Mouse (Mus musculus) forebrain, postnatal 0 days (tissue): ENCODE data around the gene Fnbp1l. TPM values are rescaled to one million over a fixed set of nuclear protein-coding genes. Genes with fewer than 3 reads are reported as not detected.

Source experiments
- ATAC-seq: fragments of 200-750 bp; cut with Nextera tagmentation; 2 replicates; pipeline ENCODE4 v1.8.0; 2017; ENCODE audit warnings: mild to moderate bottlenecking, moderate library complexity
- DNase-seq: peaks from one replicate; pipeline ENCODE4 v3.0.0-alpha.2; 2015
- H3K27ac ChIP-seq: fragments of 300-500 bp; sonication (generic); 2 replicates; pipeline ENCODE4 v1.5.1; 2014; ENCODE audit warnings: low read depth, mild to moderate bottlenecking, antibody characterized with exemption, low read length, moderate library complexity, mixed read lengths
- H3K27me3 ChIP-seq: fragments of 300-500 bp; sonication (generic); 2 replicates; pipeline ENCODE4 v1.6.1; 2014; ENCODE audit warnings: mild to moderate bottlenecking, low read length, mixed read lengths; ENCODE audit not compliant: insufficient read depth
- H3K36me3 ChIP-seq: fragments of 300-500 bp; sonication (generic); 2 replicates; pipeline ENCODE4 v1.6.1; 2014; ENCODE audit warnings: mild to moderate bottlenecking, moderate library complexity; ENCODE audit not compliant: insufficient read depth
- H3K4me1 ChIP-seq: fragments of 300-500 bp; sonication (generic); 2 replicates; pipeline ENCODE4 v1.6.1; 2014; ENCODE audit warnings: antibody characterized with exemption; ENCODE audit not compliant: insufficient read depth
- H3K4me2 ChIP-seq: fragments of 300-500 bp; sonication (generic); 2 replicates; pipeline ENCODE4 v1.6.1; 2014; ENCODE audit warnings: low read depth, mild to moderate bottlenecking, moderate library complexity
- H3K4me3 ChIP-seq: fragments of 300-500 bp; sonication (generic); 2 replicates; pipeline ENCODE4 v1.5.1; 2014; ENCODE audit warnings: low read depth, low read length, mixed read lengths
- H3K9ac ChIP-seq: fragments of 300-500 bp; sonication (generic); 2 replicates; pipeline ENCODE4 v1.6.1; 2014; ENCODE audit warnings: mild to moderate bottlenecking
- H3K9me3 ChIP-seq: fragments of 300-500 bp; sonication (generic); 2 replicates; pipeline ENCODE4 v1.6.1; 2016; ENCODE audit warnings: low read length
- CTCF ChIP-seq: sonication (generic); IDR thresholded peaks from 2 replicates; pipeline ENCODE4 v1.5.1; 2016; ENCODE audit warnings: antibody characterized with exemption, control low read depth, low read depth
- WGBS: fragments of 180-500 bp; shearing (Covaris S2); extraction: QIAGEN DNeasy Blood & Tissue Kit; methylation state at CpG from one replicate; pipeline ENCODE4 v1.1.7; 2014; 5-methylcytosine and 5-hydroxymethylcytosine counted together
- polyA plus RNA-seq: library from polyadenylated mRNA; unstranded; fragments of >200 nt; fragmentation: Nextera tagmentation; extraction: Ambion mirVana; gene quantifications from 2 replicates; pipeline ENCODE4 v1.2.1, GENCODE M21; 2015
- total RNA-seq: library from RNA; depleted of rRNA; stranded (reverse); fragments of >200 nt; gene quantifications from 2 replicates; pipeline ENCODE4 v1.2.3, GENCODE M21; 2014

Fnbp1l gene
- total and polyA plus RNA-seq, 2 experiments from 2014 or later: 203 to 220 TPM

- Histone ChIP-seq H3K27ac (no peak overlapping the region), H3K4me2 (no peak overlapping the region), H3K36me3 (0 out of 2 replicates have a peak, but pooled peaks cover 3% of the 10 kb centered on the region), H3K9ac (no peak overlapping the region), H3K4me3 (no peak overlapping the region), H3K4me1 (no peaks in the 10 kb centered on the region), H3K27me3 (no peaks in the 10 kb centered on the region), H3K9me3 (no peaks in the 10 kb centered on the region)
- no peak for TF ChIP-seq CTCF
- DNase-seq (no peak), ATAC-seq (no peak)
- WGBS: 82% methylated on average over 10 of the region's 10 CpGs
Measured at GRCm38 (mm10) chr3:122606105-122606801, 13.3 kb downstream of the Fnbp1l start.

GRCm38 (mm10) chr3:122603229-122603628 lies 16.3 kb downstream of the Fnbp1l start:
- no peak overlapping the region for H3K4me2 ChIP-seq
- 77% methylated on average over 4 of the region's 4 CpGs for WGBS

GRCm38 (mm10) chr3:122602370-122602769 lies 17.1 kb downstream of the Fnbp1l start:
- no peaks in the 10 kb centered on the region for H3K36me3 ChIP-seq
- H3K4me2 ChIP-seq: no peak overlapping the region
- no peak for TF ChIP-seq CTCF
- no peaks in the 10 kb centered on the region for H3K9me3 ChIP-seq
- H3K27ac ChIP-seq: no peak overlapping the region
- no peaks in the 10 kb centered on the region for H3K27me3 ChIP-seq
- no peaks in the 10 kb centered on the region for H3K4me1 ChIP-seq
- 80% methylated on average over 1 of the region's 1 CpGs for WGBS
- no peak overlapping the region for H3K9ac ChIP-seq
- DNase-seq: no peak
- no peak overlapping the region for H3K4me3 ChIP-seq
- no peak for ATAC-seq

More at GRCm38 (mm10) chr3:122603229-122603628, 16.3 kb downstream of the Fnbp1l start:
- no peak for TF ChIP-seq CTCF
- Histone ChIP-seq H3K36me3 (no peaks in the 10 kb centered on the region), H3K4me3 (no peak overlapping the region), H3K9me3 (no peaks in the 10 kb centered on the region), H3K4me1 (no peaks in the 10 kb centered on the region), H3K27me3 (no peaks in the 10 kb centered on the region), H3K9ac (no peak overlapping the region), H3K27ac (no peak overlapping the region)
- DNase-seq (no peak), ATAC-seq (no peak)

DNA sequence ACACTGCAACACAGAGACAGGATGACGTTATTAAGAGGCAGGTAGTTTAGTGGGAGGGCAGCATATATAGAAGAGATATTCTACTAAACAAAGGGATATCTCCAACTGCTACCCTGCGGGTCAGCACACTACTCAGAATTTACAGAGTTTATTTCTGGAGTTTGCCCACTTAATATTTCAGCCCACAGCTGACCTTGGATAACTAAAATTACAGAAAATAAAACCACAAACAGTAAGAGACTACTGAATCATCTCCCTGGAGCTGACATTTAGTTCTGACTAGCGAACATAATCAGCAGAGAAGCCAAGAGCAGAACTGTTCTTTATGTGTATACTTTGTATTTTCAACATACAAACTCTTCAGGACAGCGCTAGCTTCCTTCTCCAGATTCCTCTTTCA lies 20.2 kb downstream of the Fnbp1l start:
- H3K4me1 ChIP-seq: no peaks in the 10 kb centered on the region
- no peaks in the 10 kb centered on the region for H3K27me3 ChIP-seq
- H3K4me3 ChIP-seq: no peak overlapping the region
- H3K27ac ChIP-seq: no peak overlapping the region
- WGBS: 82% methylated on average over 4 of the region's 4 CpGs
- no peak overlapping the region for H3K4me2 ChIP-seq
- no peak for ATAC-seq
- DNase-seq: no peak
- no peak for TF ChIP-seq CTCF
- H3K36me3 ChIP-seq: no peaks in the 10 kb centered on the region
- no peak overlapping the region for H3K9ac ChIP-seq
- no peaks in the 10 kb centered on the region for H3K9me3 ChIP-seq

- Histone ChIP-seq H3K9ac (no peak overlapping the region), H3K27me3 (no peaks in the 10 kb centered on the region), H3K4me2 (no peak overlapping the region), H3K4me3 (no peak overlapping the region), H3K36me3 (peaks cover 3% of the 10 kb centered on the region; the same call in 1 of the 2 replicates), H3K27ac (no peak overlapping the region), H3K4me1 (no peaks in the 10 kb centered on the region), H3K9me3 (no peaks in the 10 kb centered on the region)
- 90% methylated on average over 5 of the region's 5 CpGs for WGBS
- ATAC-seq (no peak), DNase-seq (no peak)
- no peak for TF ChIP-seq CTCF
Measured at GRCm38 (mm10) chr3:122590804-122591203, 28.7 kb downstream of the Fnbp1l start.

GRCm38 (mm10) chr3:122590346-122590745 lies 29.2 kb downstream of the Fnbp1l start:
- whole genome bisulfite sequencing: 54% methylated on average over 4 of the region's 4 CpGs
- ATAC-seq: no peak
- no peak for TF ChIP-seq CTCF

DNA sequence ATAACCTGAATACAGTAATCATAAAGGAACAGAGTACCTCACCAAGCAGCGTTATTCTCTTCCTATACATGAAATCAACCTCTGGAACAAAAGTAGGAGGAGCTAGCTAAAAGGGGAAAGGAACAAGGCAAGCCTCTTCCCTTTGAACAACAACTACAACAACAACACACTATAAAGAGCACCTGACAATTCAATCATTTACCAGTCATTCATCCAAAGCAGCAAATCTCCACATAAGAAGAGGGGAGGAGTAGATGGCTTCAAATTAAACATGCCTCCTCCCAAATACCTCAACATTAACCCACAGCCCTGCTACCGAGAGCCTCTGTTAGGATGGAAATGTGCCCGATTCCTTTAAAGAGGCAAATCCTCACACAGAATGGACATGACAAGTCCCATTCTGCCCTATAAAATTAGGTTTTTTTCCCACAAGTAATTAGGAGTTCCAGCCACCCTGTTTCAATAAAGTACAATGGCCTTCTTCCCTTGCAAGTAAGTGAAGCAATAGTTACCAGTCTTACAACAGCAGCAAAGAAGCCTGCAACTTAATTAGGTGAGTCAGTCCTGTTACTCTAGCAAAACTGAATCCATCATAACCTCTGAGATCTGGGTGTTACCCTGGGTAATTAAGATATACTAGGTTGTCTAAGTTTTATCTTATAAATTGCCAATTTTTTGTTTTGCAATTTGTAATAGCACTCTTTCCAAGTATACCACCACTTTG lies 32.4 kb downstream of the Fnbp1l start:
- ATAC-seq (no peak), DNase-seq (no peak)
- no peak for TF ChIP-seq CTCF
- WGBS: 21% methylated on average over 3 of the region's 3 CpGs
- H3K27me3 ChIP-seq: no peaks in the 10 kb centered on the region
- peaks cover 3% of the 10 kb centered on the region; the same call in 1 of the 2 replicates for H3K36me3 ChIP-seq
- H3K4me1 ChIP-seq: no peaks in the 10 kb centered on the region
- H3K4me3 ChIP-seq: no peak overlapping the region
- H3K9ac ChIP-seq: no peak overlapping the region
- H3K4me2 ChIP-seq: no peak overlapping the region
- no peak overlapping the region for H3K27ac ChIP-seq
- H3K9me3 ChIP-seq: no peaks in the 10 kb centered on the region

More at GRCm38 (mm10) chr3:122590346-122590745, 29.2 kb downstream of the Fnbp1l start:
- Histone ChIP-seq H3K4me1 (no peaks in the 10 kb centered on the region), H3K27ac (no peak overlapping the region), H3K4me3 (no peak overlapping the region), H3K4me2 (no peak overlapping the region), H3K9ac (no peak overlapping the region), H3K36me3 (peaks cover 3% of the 10 kb centered on the region; the same call in 1 of the 2 replicates), H3K9me3 (no peaks in the 10 kb centered on the region), H3K27me3 (no peaks in the 10 kb centered on the region)
- no peak for DNase-seq
